Mouse (Mus musculus): ENCODE data around the gene Clasp1.

- TF ChIP-seq POLR2A (IDR thresholded peaks at IDR 0.05; ENCODE audit: low read depth, low read length) = no peak
- no peak for TF ChIP-seq CTCF (IDR thresholded peaks at IDR 0.05; ENCODE audit: extremely low read depth, insufficient read length, insufficient replicate concordance, low read depth, low read length)
These were observed 11.1 kb upstream of the Clasp1 start for GRCm38 (mm10) chr1:118377784-118378183.

Measured in small intestine, adult 2 months (tissue).